Mouse (Mus musculus) frontal cortex, postnatal 25 days (tissue): ENCODE results near the gene Lag3.

ENCODE experiments used
- DNase-seq, 2 experiments: peaks; one replicate each; pipeline ENCODE4 v3.0.0; 2022; ENCODE audit warnings: low spot score in 2 of 2

Gene Lag3

DNA sequence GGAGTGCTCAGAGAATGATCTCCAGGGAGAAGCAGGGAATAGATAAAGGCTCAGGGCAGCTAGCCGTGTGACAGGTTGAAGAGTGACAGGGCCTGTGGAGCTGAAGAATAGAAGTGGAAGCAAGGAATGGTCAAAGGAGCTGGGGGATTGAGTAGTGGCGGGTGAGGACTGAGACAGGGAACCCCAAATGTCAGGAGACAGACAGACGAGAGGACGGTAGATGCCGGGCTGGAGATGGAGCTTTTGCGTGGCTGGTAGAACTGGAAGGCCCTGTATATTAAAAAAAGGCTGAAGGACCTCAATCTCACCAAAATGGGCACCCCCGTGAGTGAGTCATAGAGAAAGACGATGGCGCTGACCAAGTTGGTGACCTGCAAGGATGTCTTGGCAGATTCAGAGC, 51.0 kb downstream of the Lag3 start:
- no peak for DNase-seq

DNA sequence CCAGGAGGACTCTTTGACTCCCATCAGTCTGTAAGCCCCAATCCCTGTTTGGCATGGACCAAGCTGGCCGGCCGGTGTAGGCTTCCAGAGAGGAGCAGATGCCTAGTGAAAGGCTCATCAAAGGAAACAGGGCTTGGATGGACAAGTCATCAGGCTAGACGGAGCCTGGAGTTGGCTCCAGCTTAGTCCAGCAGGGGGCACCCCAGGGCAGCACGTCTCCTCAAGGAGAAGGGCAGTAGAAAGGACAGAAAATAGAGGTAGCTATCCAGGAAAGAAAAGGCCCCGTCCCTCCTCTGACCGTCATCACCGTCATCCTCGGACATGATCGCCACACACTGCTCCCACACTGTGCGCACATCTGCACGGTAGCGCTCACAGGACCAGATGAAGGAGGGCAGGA, 51.8 kb downstream of the Lag3 start:
- DNase-seq = peak; percentile 89 to 91

DNA sequence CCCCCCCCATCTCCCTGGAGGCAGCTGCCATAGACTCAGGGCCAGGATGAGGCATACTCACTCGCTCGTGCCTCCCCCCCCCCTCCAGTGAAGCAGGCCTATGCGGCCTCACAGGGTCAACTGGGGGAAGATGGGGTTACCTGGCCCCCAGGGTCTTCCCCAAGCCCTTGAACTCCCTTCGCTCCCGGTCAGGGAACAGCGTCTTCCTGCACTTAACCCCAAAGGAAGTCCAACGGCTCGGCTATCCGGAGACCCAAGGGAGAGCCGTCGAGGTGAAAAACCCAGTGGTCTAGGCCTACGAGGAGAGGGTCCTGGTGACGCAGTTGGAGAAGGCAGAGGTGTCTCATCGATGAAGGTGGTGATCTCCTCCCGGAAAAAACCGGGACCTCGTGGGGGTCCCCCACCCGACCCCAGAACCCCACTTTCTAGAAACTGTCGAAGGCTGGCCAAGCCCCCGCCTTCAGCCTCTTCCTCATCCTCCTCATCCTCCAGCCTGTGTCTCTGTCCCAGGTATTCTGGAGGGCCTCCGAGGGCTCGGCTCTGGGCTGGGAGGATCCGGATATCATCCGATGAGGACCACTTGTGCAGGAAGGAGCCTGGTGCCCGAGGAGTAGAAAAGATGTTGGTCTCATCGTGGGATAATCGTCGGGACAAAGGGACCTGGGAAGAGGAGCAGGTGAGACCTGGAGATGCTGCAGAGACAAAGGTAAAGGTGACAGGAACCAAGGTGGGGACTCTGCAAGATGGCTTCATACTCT, 52.8 kb downstream of the Lag3 start:
- DNase-seq = no peak

DNA sequence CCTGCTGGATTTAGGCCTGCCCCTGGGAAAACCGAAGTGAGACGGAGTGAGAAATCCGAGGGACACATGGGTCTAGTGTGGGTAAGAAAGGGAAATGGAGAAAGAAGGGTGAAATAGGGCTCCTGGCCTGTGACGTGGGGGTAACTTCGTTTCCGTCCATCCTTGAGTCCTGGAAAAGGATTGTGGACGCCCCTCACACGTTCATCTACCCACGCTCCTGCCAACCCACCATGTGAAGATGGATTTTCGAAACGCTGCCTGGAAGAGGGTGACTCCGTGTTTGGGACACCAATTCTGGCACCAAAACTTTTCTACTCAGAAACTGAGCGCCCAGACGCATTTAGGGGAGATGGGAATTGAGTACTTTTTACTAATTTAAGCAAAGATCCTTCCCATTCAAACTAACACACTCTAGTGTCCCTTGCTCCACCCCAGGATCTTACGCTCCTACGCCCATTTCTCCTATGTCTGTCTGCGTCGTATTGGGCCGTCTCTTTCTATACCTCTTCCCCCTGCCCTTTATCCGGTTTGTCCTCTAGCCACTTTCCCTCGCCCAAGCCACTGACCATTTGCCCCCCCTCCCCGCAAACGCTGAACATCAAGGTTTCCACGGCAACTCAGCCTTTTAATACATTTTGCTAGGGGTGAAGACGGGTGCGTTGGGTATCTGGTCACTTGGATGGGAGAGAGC, 53.5 kb downstream of the Lag3 start:
- no peak for DNase-seq

DNA sequence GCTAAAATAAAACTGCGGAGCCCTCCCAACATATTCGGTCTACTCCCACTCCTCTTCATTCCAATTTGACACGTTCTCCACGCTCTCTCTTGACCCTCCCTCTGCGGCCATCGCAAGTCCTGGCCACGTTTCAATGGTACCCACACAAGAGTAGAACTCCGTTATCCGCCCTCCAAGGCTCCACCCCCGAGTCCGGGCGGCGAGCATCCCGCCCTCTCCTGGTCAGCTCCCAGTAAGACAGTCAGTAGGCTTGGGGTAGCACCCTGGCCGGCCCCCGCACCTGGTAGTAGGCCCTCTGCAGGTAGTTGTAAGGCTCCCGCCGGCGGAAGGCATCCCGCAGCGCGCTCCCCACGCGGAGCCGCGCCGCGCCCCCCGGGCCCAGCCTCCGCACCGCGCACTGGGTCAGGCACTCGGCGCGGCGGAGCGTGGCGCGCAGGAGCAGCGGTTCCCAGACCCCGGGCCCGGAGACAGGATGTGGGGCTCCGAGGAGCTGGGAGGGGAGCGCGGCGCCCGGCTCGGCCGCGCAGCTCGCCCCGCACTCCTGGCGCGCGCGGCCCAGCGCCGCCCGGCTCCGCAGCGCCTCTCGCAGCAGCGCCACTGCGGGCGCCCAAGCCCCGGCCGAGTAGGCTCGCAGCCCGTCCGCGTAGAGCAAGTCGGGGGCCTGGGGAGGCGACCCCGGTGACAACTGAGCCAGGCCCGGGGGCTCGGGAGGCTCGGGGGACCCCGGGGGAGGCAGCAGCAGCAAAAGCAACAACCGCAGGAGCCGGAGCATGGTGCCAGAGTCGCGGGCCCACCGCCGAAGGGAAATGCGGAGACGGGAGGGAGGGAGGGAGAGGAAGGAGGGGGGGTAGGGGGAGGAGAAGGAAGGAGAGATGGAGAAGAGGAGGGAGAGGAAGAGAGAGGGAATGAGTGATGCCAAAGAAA, 54.3 kb downstream of the Lag3 start, which contains the start of gene P3h3:
Gene P3h3, minus strand, starts transcription at position 837 of the 924 bp plus-strand sequence.
- peak; percentile 64 to 81 for DNase-seq

DNA sequence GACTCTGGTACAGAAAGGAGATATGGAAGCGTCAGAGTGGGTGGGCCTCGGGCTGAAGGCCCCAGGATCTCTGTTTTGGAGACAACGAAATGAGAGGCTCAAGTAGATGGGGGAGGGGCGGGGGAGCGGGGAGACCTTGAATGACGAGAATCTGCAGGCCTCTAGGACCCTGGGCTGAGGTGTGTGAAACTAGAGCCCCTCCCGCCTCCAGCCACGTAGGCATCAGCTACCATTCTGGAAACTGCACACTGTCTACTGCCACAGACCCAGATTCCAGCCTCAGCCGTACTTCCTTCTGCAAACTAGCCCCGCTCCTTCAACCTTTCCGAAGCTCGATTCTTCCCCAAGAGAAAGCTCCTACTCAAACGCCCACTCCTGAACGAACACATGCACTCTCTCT, 55.2 kb downstream of the Lag3 start:
- peak in 1 of 2 experiments; percentile 40 for DNase-seq

DNA sequence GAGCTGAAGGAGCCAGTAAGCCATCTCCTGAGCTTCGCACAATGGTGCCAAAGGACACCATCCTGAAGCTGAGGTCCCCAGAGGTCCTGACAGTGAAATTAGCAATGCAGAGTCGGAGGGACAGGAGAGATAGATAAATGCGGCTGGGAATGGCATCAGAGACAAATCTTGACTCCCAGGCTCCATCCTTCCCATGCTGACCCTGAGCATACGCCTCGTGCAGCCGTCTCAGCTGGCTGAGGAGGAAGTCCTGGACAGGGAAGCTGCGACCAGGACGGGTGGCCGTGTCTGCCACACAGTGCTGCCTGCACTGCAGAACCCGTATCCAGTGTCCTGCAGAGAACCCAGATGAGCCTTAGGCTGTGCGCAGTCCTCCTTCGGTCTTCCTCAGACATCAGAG, 56.9 kb downstream of the Lag3 start:
- DNase-seq = no peak
